In genomic region chr6:27346311-27346710, GRCm38 (mm10) we compare ENCODE assay signal across 19 mouse cellular contexts.
DNase-seq lines count a peak whose midpoint lies in the region.
"Had no signal": no experiment of that assay in that cellular context is flagged by ENCODE, and none has a peak within 500 bp of the region (broad histone marks: within the 10 kb centered on the region; RNA-seq: fewer than 3 reads in every experiment).

No protein-coding gene starts in this region.

- DNase-seq in embryo, embryonic 10 days (ENCODE audit: low spot score), result peak; percentile 3
- no peak for DNase-seq in embryo, embryonic 9.5 days (ENCODE audit: extremely low spot score)
- peak; percentile 9 for DNase-seq in MN1 (ENCODE audit: low spot score)
- peak; percentile 1 for DNase-seq in embryo, embryonic 10.5 days (ENCODE audit: low spot score)
- DNase-seq in mesoderm, embryonic 11.5 days (ENCODE audit: low read depth, low spot score), result peak; percentile 1
- DNase-seq in cerebellum, adult 9-10 months, result no peak
- DNase-seq in cerebellum, adult 9-11 months, result no peak
- no peak for DNase-seq in gastrocnemius, postnatal 25 days
- DNase-seq: adrenal gland, adult 2 months; adrenal gland, postnatal 14 days; cerebellum, adult 11 months; cerebellum, adult 2 months; cerebellum, postnatal 25 days; gastrocnemius, postnatal 10 days; heart, adult 18-20 months; heart, postnatal 10 days; heart, postnatal 36 days; kidney, adult 11 months; kidney, adult 8-10 months had no signal

Comparison
In these comparisons a context has a peak if more than half of its experiments do, and no peak if none do; other contexts are left out.
1. DNase-seq: peak in embryo, embryonic 10 days (single experiment), MN1 (single experiment), embryo, embryonic 10.5 days (single experiment) and mesoderm, embryonic 11.5 days (single experiment); none in embryo, embryonic 9.5 days (single experiment), cerebellum, adult 9-10 months (single experiment), cerebellum, adult 9-11 months (single experiment) and gastrocnemius, postnatal 25 days (single experiment).